Mouse (Mus musculus) midbrain, embryonic 13.5 days (tissue): ENCODE measurements around the gene Gm10644. TPM values are rescaled to one million over a fixed set of nuclear protein-coding genes. Genes with fewer than 3 reads are reported as not detected.

ENCODE experiments used
- ATAC-seq: fragments of 200-750 bp; cut with Nextera tagmentation; 2 replicates; pipeline ENCODE4 v1.8.0; 2017; ENCODE audit warnings: mild to moderate bottlenecking, moderate TSS enrichment, moderate library complexity
- H3K27ac ChIP-seq: fragments of 300-500 bp; sonication (generic); 2 replicates; pipeline ENCODE4 v1.5.1; 2015; ENCODE audit warnings: inconsistent platforms, mild to moderate bottlenecking, moderate library complexity
- H3K27me3 ChIP-seq: fragments of 300-500 bp; sonication (generic); 2 replicates; pipeline ENCODE4 v1.6.1; 2015; ENCODE audit warnings: mild to moderate bottlenecking, inconsistent platforms
- H3K36me3 ChIP-seq: fragments of 300-500 bp; sonication (generic); 2 replicates; pipeline ENCODE4 v1.6.1; 2015; ENCODE audit warnings: mild to moderate bottlenecking, inconsistent platforms
- H3K4me1 ChIP-seq: fragments of 300-500 bp; sonication (generic); replicated peaks from 2 replicates; pipeline ENCODE4 v1.6.1; 2015; ENCODE audit warnings: inconsistent platforms
- H3K4me2 ChIP-seq: fragments of 300-500 bp; sonication (generic); replicated peaks from 2 replicates; pipeline ENCODE4 v1.6.1; 2015; ENCODE audit warnings: moderate library complexity, mild to moderate bottlenecking, inconsistent platforms
- H3K4me3 ChIP-seq: fragments of 300-500 bp; sonication (generic); replicated peaks from 2 replicates; pipeline ENCODE4 v1.5.1; 2015; ENCODE audit warnings: mild to moderate bottlenecking, inconsistent platforms
- H3K9ac ChIP-seq: fragments of 300-500 bp; sonication (generic); replicated peaks from 2 replicates; pipeline ENCODE4 v1.6.1; 2015; ENCODE audit warnings: mild to moderate bottlenecking, inconsistent platforms
- H3K9me3 ChIP-seq: fragments of 300-500 bp; sonication (generic); 2 replicates; pipeline ENCODE4 v1.6.1; 2016; ENCODE audit warnings: mild to moderate bottlenecking, inconsistent platforms
- WGBS: fragments of 180-500 bp; shearing (Covaris S2); methylation state at CpG from one replicate; pipeline ENCODE4 v1.1.7; 2015; 5-methylcytosine and 5-hydroxymethylcytosine counted together
- polyA plus RNA-seq: library from polyadenylated mRNA; unstranded; fragments of >200 nt; fragmentation: Nextera tagmentation; extraction: Ambion mirVana; gene quantifications from 2 replicates; pipeline ENCODE4 v1.2.1, GENCODE M21; 2015

The Gm10644 gene
- polyA plus RNA-seq: 0.70 and 0.94 TPM in 2 replicates

DNA sequence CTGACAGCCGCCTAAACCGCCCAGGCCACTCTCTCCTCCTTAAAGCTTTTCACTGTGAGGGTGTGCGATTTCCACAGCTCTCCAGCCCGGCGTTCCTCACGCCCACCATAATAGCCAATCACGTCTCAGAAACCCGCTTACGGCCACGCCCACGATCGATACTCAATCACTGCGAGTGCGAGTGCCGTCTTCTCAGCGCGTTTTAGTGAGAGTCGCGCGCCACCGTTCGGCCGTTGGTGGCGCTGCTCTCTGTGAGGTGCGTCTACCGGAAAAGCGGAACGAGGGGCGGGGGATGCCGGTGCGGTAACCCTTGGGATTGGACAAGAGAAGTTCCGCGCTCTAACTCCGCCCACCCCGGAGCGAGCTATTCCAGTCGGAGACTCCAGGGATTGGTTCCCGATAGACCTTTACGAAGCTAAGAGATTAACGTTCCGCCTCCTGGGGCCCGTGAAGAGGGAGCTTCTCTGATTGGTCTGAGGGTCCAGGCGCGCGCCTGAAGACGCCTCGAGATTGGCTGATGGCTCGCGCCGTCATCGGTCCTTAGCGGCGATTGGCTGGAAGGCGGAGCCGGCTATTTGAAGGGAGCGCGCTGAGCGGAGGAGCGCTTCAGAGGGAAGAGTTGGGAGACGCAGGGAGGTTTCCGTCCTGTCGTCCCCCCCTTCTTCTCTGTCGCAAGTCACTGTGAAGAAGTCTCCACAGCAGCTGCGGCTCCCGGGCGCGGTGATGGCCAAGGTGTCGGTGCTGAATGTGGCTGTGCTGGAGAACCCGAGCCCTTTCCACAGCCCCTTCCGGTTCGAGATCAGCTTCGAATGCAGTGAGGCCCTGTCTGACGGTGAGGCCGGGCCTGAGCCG lies at the start of gene Gm10644, which contains the start of gene Asf1b:
Gene Gm10644, minus strand, starts transcription at position 100 of the 852 bp plus-strand sequence.
Gene Asf1b, plus strand, starts transcription at position 402 of the 852 bp plus-strand sequence.
- Histone ChIP-seq H3K36me3 (no peaks in the 10 kb centered on the region), H3K27ac (peak within 1 kb of the TSS; percentile 64; the same call in 1 of the 2 replicates), H3K4me3 (peak within 1 kb of the TSS; percentile 61), H3K9ac (peak within 1 kb of the TSS; percentile 61), H3K9me3 (no peaks in the 10 kb centered on the region), H3K4me2 (peak within 1 kb of the TSS; percentile 93), H3K4me1 (peaks cover 18% of the 10 kb centered on the region), H3K27me3 (no peaks in the 10 kb centered on the region)
- WGBS: under 1% methylated on average over 75 of the region's 75 CpGs
- peak; percentile 100 for ATAC-seq

DNA sequence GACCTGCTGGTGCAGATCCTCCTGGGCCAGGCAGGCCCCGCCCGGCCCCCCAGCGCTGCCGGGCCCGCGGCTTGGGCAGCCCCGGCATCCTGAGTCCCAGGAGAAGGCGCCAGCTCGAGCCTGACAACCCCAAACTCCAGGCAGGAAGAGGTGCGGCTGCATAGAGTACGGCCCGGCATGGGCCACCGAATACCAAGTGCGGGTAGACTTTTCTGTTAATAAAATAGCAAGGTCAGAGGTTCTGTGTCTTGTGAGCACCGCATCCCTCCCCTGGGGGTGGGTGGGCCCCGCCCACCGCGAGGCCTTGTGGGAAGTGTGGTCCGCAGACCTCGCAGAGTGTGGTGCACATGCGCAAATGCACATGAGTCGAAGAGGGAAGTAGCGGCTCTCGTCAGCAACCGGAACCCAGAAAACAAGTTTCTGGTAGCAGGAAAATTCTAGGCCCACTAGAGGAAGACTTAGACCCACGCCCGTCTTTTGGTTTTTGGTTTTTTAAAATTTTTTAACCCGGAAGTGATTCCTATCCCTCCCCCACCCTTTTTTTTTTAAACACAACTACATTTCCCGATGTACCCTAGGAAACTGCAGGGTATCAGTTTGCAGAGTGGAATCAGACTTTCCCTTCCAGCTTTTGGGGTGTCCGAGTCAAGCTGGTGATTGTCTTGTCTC lies 49.7 kb upstream of the Gm10644 start:
- WGBS: 1% methylated on average over 30 of the region's 30 CpGs
- peak overlapping the region; percentile 88 for H3K4me2 ChIP-seq
- H3K9me3 ChIP-seq: no peaks in the 10 kb centered on the region
- peaks cover 14% of the 10 kb centered on the region for H3K36me3 ChIP-seq
- H3K27me3 ChIP-seq: peaks cover 36% of the 10 kb centered on the region
- H3K9ac ChIP-seq: peak overlapping the region; percentile 75
- peak overlapping the region; percentile 60 for H3K27ac ChIP-seq
- H3K4me1 ChIP-seq: peaks cover 26% of the 10 kb centered on the region
- peak overlapping the region; percentile 61 for H3K4me3 ChIP-seq
- peak; percentile 75 for ATAC-seq

DNA sequence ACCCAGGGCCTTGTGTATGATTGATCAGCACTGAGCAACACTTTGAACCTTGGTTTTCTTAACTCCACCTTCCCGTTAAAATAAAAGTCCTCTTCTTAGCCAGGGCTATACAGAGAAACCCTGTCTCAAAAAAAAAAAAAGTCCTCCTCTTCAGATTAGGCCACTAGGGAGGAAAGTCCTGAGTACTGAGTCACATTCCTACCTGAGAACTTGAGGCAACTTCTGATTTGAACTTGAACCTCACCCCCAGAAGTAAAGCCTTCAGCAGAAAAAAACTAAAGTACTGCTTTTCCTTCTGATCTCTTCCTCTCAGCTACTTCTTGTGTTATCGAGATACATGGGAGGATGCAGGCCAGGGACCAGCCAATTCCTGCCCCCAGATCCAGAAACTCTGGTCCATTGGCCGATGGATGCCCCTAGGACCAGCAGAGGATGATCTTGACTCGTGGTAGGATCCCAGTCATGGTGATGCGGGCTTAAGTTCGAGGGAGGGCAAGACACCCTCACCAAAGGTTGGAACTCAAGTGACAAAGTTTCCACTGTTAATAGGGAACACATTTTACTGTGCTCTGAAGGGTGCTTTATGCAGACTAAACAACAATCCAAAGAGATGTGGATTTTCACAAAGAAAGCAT lies 48.7 kb upstream of the Gm10644 start:
- H3K36me3 ChIP-seq: peaks cover 19% of the 10 kb centered on the region
- peak overlapping the region; percentile 75; the same call in 1 of the 2 replicates for H3K9ac ChIP-seq
- peak overlapping the region; percentile 88 for H3K4me2 ChIP-seq
- H3K27me3 ChIP-seq: peaks cover 43% of the 10 kb centered on the region
- 81% methylated on average over 6 of the region's 6 CpGs for WGBS
- no peak overlapping the region for H3K27ac ChIP-seq
- H3K4me3 ChIP-seq: peak overlapping the region; percentile 61
- ATAC-seq: no peak
- no peaks in the 10 kb centered on the region for H3K9me3 ChIP-seq
- H3K4me1 ChIP-seq: peaks cover 36% of the 10 kb centered on the region

DNA sequence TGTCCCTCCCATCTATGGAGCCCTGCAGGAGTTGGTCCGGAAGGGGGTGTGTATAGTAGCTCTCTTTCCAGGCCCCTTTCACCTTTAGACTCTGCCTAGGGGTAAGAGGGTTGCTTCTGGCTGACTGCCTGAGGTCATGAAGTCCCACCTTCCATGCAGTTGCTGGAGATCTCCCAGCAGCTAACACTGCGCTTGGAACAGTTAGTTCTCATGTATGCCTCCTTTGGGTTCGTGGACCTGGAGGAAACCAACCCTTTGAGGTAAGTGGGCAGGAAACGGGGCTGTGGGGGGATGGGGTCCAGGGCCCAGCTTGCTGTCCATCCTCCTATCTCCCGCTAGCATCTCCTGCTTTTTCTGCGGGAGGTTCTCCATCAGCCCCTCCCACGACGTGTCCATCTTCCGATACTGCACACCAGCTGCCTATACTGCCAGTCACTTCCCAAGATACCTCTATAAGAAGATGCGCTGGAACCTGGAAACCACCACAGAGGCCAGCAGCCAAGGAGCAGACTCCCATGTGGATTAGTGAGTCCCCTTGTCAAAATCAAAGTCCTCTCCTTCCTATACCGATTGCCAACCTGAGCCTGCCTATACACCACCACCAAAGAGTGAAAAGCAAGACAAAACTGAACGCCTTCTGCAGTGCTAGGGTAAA lies 48.1 kb upstream of the Gm10644 start:
- Histone ChIP-seq H3K4me1 (peaks cover 38% of the 10 kb centered on the region), H3K36me3 (peaks cover 19% of the 10 kb centered on the region), H3K4me2 (0 out of 2 replicates have a peak overlapping the region, but pooled peaks have one; percentile 88), H3K27ac (no peak overlapping the region), H3K9me3 (no peaks in the 10 kb centered on the region), H3K27me3 (peaks cover 43% of the 10 kb centered on the region), H3K4me3 (no peak overlapping the region), H3K9ac (no peak overlapping the region)
- 56% methylated on average over 12 of the region's 12 CpGs for WGBS
- ATAC-seq: no peak

DNA sequence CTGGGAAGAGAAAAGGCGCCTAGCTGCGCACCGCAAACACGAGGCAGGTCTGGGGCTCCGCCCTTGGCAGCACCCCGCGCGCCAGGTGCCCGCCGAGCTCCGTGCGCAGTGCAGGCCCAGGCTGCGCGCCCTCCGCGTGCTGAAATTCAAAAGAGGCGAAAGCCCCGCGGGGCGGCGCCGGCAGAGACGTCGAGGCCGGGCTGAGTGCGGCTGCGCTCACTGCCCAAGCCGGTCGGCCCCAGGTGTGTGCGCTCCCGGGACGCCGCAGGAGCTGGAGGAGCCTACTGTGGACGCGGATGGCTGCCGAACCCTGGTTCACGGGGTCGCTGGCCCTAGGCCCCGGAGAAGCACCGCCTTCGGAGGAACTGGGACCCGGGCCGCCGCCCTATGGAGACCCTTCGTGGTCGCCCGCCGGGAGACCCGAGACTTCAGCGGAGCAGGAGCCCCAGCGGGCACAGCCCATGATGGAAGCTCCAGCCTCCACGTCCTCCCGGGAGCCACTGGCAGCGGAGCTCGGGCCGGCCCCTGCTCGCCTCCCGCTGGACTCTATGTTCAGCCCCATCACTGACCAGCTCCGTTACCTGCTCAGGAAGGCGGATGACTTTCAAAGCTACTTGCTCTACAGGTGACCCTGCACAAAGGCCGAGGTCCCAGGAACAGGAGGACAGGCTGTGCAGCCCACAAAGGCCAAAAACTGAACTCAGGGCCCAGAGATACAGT lies 46.4 kb upstream of the Gm10644 start, which contains the start of gene 1700067K01Rik:
Gene 1700067K01Rik, plus strand, starts transcription at position 222 of the 720 bp plus-strand sequence.
- ATAC-seq: no peak

DNA sequence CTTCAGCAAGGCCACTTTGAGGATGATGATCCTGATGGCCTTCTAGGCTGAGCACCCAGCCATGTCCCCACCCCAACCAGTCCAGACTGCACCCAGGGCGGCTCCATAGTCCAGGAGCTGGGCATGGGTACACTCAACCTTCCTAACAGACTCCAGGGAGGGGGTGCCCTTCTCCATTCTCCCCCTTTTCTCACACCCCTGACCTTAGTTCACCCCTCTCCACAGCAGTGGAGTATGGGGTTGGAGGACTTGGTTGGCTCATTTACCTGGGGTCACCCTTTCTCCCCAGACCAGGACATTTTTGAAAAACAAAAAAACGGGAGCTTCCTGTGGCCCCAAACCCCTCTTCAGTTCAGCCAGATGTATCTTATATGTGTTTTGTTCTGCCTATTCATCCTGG lies 44.8 kb upstream of the Gm10644 start:
- Histone ChIP-seq H3K9me3 (no peaks in the 10 kb centered on the region), H3K4me3 (no peak overlapping the region), H3K36me3 (peaks cover 20% of the 10 kb centered on the region), H3K4me1 (peaks cover 43% of the 10 kb centered on the region), H3K27ac (no peak overlapping the region), H3K9ac (no peak overlapping the region), H3K27me3 (peaks cover 43% of the 10 kb centered on the region), H3K4me2 (peak overlapping the region; percentile 84)
- 96% methylated on average over 2 of the region's 2 CpGs for WGBS
- no peak for ATAC-seq

More for the DNA sequence above, 46.4 kb upstream of the Gm10644 start, which contains the start of gene 1700067K01Rik:
- peak within 1 kb of the TSS; percentile 52; the same call in 1 of the 2 replicates for H3K9ac ChIP-seq
- WGBS: 19% methylated on average over 58 of the region's 61 CpGs
- peak within 1 kb of the TSS; percentile 12; the same call in 1 of the 2 replicates for H3K4me3 ChIP-seq
- H3K27ac ChIP-seq: no peak within 1 kb of the TSS
- H3K36me3 ChIP-seq: peaks cover 19% of the 10 kb centered on the region
- H3K4me2 ChIP-seq: peak within 1 kb of the TSS; percentile 37
- H3K27me3 ChIP-seq: peaks cover 43% of the 10 kb centered on the region
- no peaks in the 10 kb centered on the region for H3K9me3 ChIP-seq
- H3K4me1 ChIP-seq: peaks cover 41% of the 10 kb centered on the region

DNA sequence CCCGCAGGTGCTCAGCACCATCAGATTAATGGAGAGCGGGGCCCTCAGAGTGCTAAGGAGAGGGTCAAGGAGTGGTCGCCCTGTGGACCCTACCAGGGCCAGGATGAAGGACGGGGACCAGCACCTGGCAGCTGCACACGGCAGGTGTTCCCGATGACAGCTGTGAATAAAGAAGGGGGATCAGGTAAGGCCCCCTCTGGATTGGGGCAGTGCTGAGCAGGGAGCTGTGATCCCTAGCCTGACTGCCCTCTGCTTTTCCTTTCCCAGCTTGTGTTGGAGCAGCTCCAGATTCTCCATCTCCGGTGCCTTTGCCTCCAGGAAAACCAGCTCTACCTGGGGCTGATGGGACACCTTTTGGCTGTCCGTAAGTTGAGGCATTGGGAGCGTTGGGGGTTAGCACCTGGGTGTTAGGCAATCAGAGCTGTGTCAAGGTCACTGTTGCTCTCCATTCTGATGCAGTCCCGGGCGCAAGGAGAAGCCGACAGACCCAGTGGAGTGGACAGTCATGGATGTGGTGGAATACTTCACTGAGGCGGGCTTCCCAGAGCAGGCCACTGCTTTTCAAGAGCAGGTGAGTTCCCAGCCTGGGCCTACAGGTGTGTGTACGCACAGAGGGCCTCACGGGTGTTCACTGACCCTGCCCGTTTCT lies 44.2 kb upstream of the Gm10644 start:
- no peak overlapping the region for H3K27ac ChIP-seq
- WGBS: 70% methylated on average over 16 of the region's 16 CpGs
- H3K9me3 ChIP-seq: no peaks in the 10 kb centered on the region
- H3K4me2 ChIP-seq: peak overlapping the region; percentile 84
- peaks cover 40% of the 10 kb centered on the region for H3K4me1 ChIP-seq
- peaks cover 43% of the 10 kb centered on the region for H3K27me3 ChIP-seq
- H3K36me3 ChIP-seq: peaks cover 26% of the 10 kb centered on the region
- 0 out of 2 replicates have a peak, but pooled peaks have one; percentile 2 for ATAC-seq
- H3K4me3 ChIP-seq: peak overlapping the region; percentile 79
- H3K9ac ChIP-seq: peak overlapping the region; percentile 79

DNA sequence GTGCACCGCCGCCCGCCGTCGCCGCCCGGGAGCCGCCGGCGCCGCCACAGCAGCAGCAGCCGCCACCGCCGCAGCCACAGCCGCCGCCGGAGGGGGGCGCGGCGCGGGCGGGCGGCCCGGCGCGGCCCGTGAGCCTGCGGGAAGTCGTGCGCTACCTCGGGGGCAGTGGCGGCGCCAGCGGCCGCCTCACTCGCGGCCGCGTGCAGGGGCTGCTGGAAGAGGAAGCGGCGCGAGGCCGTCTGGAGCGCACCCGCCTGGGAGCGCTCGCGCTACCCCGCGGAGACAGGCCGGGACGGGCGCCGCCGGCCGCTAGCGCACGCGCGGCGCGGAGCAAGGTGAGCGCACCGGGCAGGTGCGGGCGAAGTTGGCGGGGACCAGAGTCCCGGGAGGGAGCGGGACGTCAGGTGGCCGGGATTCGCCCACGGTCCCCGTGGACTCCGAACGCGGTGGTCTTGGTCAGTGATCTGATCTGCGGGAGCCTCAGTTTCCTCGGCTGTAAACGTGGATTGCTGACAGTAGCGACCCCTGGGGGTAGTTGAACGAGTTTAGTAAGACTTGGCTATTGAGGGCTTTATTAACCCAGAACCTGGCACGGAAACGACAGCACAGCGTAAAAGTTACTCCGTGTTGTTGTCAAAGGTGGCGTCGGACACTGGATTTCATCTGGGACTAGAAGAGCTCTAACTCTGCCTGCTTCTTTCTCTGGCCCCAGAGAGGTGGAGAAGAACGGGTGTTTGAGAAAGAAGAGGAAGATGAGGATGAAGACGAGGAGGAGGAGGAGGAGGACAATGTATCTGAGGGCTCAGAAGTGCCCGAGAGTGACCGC lies 43.4 kb upstream of the Gm10644 start:
- Histone ChIP-seq H3K4me3 (peak overlapping the region; percentile 79), H3K9ac (peak overlapping the region; percentile 79), H3K4me1 (peaks cover 35% of the 10 kb centered on the region), H3K27ac (peak overlapping the region; percentile 88), H3K9me3 (no peaks in the 10 kb centered on the region), H3K27me3 (peaks cover 43% of the 10 kb centered on the region), H3K4me2 (peak overlapping the region; percentile 84), H3K36me3 (peaks cover 32% of the 10 kb centered on the region)
- 1% methylated on average over 64 of the region's 92 CpGs for WGBS
- ATAC-seq: peak; percentile 24

DNA sequence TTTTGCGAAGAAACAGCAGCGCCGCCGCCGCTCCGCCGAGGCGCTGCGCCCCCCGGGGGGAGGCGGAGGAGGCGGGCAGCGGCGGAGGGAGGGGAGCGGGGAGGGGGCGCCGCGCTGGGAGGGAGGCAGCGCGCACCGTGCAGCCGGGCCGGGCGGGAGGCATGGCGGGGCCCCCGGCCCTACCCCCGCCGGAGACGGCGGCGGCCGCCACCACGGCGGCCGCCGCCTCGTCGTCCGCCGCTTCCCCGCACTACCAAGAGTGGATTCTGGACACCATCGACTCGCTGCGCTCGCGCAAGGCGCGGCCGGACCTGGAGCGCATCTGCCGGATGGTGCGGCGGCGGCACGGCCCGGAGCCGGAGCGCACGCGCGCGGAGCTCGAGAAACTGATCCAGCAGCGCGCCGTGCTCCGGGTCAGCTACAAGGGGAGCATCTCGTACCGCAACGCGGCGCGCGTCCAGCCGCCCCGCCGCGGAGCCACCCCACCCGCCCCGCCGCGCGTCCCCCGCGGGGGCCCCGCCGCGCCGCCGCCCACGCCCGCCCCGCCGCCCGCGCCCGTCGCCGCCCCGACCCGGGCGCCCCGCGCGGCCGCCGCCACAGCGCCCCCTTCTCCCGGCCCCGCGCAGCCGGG lies 42.6 kb upstream of the Gm10644 start, which contains the start of gene Samd1:
Gene Samd1, plus strand, starts transcription at position 162 of the 631 bp plus-strand sequence.
- H3K36me3 ChIP-seq: peaks cover 34% of the 10 kb centered on the region
- peaks cover 37% of the 10 kb centered on the region for H3K27me3 ChIP-seq
- H3K4me1 ChIP-seq: peaks cover 35% of the 10 kb centered on the region
- H3K9me3 ChIP-seq: no peaks in the 10 kb centered on the region
- peak within 1 kb of the TSS; percentile 88 for H3K9ac ChIP-seq
- under 1% methylated on average over 45 of the region's 112 CpGs for WGBS
- H3K27ac ChIP-seq: peak within 1 kb of the TSS; percentile 98
- ATAC-seq: peak; percentile 13; the same call in 1 of the 2 replicates
- peak within 1 kb of the TSS; percentile 79 for H3K4me3 ChIP-seq
- peak within 1 kb of the TSS; percentile 84 for H3K4me2 ChIP-seq
